Mouse (Mus musculus) kidney, adult 2 months (tissue): Measurements from ENCODE around the gene Usp2.

ENCODE experiments used
- CTCF ChIP-seq: fragments of 200-500 bp; conservative IDR thresholded peaks from 2 replicates; pipeline ENCODE4 v1.5.1; 2011; ENCODE audit warnings: low read depth, mild to moderate bottlenecking, control low read depth, low read length, moderate library complexity, mixed read lengths; ENCODE audit not compliant: insufficient read depth, insufficient read length
- POLR2A ChIP-seq: fragments of 200-500 bp; IDR thresholded peaks from one replicate; pipeline ENCODE4 v1.6.1; 2011; ENCODE audit warnings: low read depth, low read length, control low read depth

GRCm38 (mm10) chr9:44073115-44073514 lies 6.3 kb downstream of the Usp2 start:
- no peak for TF ChIP-seq POLR2A
- TF ChIP-seq CTCF, result no peak
